Mouse (Mus musculus) forebrain, postnatal 0 days (tissue): ENCODE results near the gene Galk1. TPM values are rescaled to one million over a fixed set of nuclear protein-coding genes. Genes with fewer than 3 reads are reported as not detected.
A peak's percentile ranks its signal among the peaks of the same experiment; 100 is the strongest.

ENCODE experiments used
- ATAC-seq: fragments of 200-750 bp; cut with Nextera tagmentation; 2 replicates; pipeline ENCODE4 v1.8.0; 2017; ENCODE audit warnings: mild to moderate bottlenecking, moderate library complexity
- DNase-seq: peaks from one replicate; pipeline ENCODE4 v3.0.0-alpha.2; 2015
- H3K27ac ChIP-seq: fragments of 300-500 bp; sonication (generic); 2 replicates; pipeline ENCODE4 v1.5.1; 2014; ENCODE audit warnings: low read depth, mild to moderate bottlenecking, antibody characterized with exemption, low read length, moderate library complexity, mixed read lengths
- H3K27me3 ChIP-seq: fragments of 300-500 bp; sonication (generic); 2 replicates; pipeline ENCODE4 v1.6.1; 2014; ENCODE audit warnings: mild to moderate bottlenecking, low read length, mixed read lengths; ENCODE audit not compliant: insufficient read depth
- H3K36me3 ChIP-seq: fragments of 300-500 bp; sonication (generic); 2 replicates; pipeline ENCODE4 v1.6.1; 2014; ENCODE audit warnings: mild to moderate bottlenecking, moderate library complexity; ENCODE audit not compliant: insufficient read depth
- H3K4me1 ChIP-seq: fragments of 300-500 bp; sonication (generic); 2 replicates; pipeline ENCODE4 v1.6.1; 2014; ENCODE audit warnings: antibody characterized with exemption; ENCODE audit not compliant: insufficient read depth
- H3K4me2 ChIP-seq: fragments of 300-500 bp; sonication (generic); 2 replicates; pipeline ENCODE4 v1.6.1; 2014; ENCODE audit warnings: low read depth, mild to moderate bottlenecking, moderate library complexity
- H3K4me3 ChIP-seq: fragments of 300-500 bp; sonication (generic); 2 replicates; pipeline ENCODE4 v1.5.1; 2014; ENCODE audit warnings: low read depth, low read length, mixed read lengths
- H3K9ac ChIP-seq: fragments of 300-500 bp; sonication (generic); 2 replicates; pipeline ENCODE4 v1.6.1; 2014; ENCODE audit warnings: mild to moderate bottlenecking
- H3K9me3 ChIP-seq: fragments of 300-500 bp; sonication (generic); 2 replicates; pipeline ENCODE4 v1.6.1; 2016; ENCODE audit warnings: low read length
- CTCF ChIP-seq: sonication (generic); IDR thresholded peaks from 2 replicates; pipeline ENCODE4 v1.5.1; 2016; ENCODE audit warnings: antibody characterized with exemption, control low read depth, low read depth
- WGBS: fragments of 180-500 bp; shearing (Covaris S2); extraction: QIAGEN DNeasy Blood & Tissue Kit; methylation state at CpG from one replicate; pipeline ENCODE4 v1.1.7; 2014; 5-methylcytosine and 5-hydroxymethylcytosine counted together
- polyA plus RNA-seq: library from polyadenylated mRNA; unstranded; fragments of >200 nt; fragmentation: Nextera tagmentation; extraction: Ambion mirVana; gene quantifications from 2 replicates; pipeline ENCODE4 v1.2.1, GENCODE M21; 2015
- total RNA-seq: library from RNA; depleted of rRNA; stranded (reverse); fragments of >200 nt; gene quantifications from 2 replicates; pipeline ENCODE4 v1.2.3, GENCODE M21; 2014

The Galk1 gene
- total and polyA plus RNA-seq, 2 experiments from 2014 or later: 42.6 to 61.1 TPM

GRCm38 (mm10) chr11:116004186-116004823, 8.2 kb downstream of the Galk1 start:
- Histone ChIP-seq H3K27ac (0 out of 2 replicates have a peak overlapping the region, but pooled peaks have one; percentile 21), H3K4me2 (peak overlapping the region; percentile 74), H3K36me3 (no peaks in the 10 kb centered on the region; the same call in 1 of the 2 replicates), H3K27me3 (no peaks in the 10 kb centered on the region), H3K4me3 (peak overlapping the region; percentile 38), H3K4me1 (no peaks in the 10 kb centered on the region), H3K9me3 (no peaks in the 10 kb centered on the region), H3K9ac (peak overlapping the region; percentile 54)
- DNase-seq (no peak), ATAC-seq (no peak; the same call in 1 of the 2 replicates)
- 30% methylated on average over 8 of the region's 8 CpGs for whole genome bisulfite sequencing
- TF ChIP-seq CTCF: no peak

- H3K27me3 ChIP-seq: no peaks in the 10 kb centered on the region
- H3K27ac ChIP-seq: no peak overlapping the region
- H3K9me3 ChIP-seq: no peaks in the 10 kb centered on the region
- no peak overlapping the region for H3K4me2 ChIP-seq
- 0 out of 2 replicates have a peak, but pooled peaks have one; percentile 7 for TF ChIP-seq CTCF
- 81% methylated on average over 3 of the region's 3 CpGs for WGBS
- H3K36me3 ChIP-seq: no peaks in the 10 kb centered on the region; the same call in 1 of the 2 replicates
- DNase-seq (no peak), ATAC-seq (no peak)
- no peak overlapping the region for H3K9ac ChIP-seq
- H3K4me3 ChIP-seq: no peak overlapping the region
- H3K4me1 ChIP-seq: no peaks in the 10 kb centered on the region
These were observed 9.6 kb downstream of the Galk1 start for GRCm38 (mm10) chr11:116002894-116003293.

DNA sequence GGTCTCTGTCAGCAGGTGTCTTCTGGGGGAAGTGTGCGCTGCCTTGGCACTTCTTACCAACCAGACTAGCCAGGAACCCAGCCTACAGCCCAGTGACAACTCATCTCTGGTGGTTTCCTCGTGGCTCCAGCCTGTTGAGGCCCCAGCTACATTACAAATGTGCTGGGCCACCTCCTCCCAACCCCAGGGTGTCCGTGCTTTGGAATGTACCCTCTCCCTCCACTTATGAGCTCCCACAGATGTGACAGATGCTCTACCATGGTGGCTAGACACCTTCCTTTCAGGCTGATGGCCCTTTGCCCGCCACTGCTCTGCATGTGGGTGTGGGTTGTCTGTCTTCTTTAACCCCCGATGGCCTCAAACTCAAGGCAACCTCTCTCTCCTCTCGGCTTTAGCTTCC, 10.8 kb downstream of the Galk1 start:
- Histone ChIP-seq H3K4me2 (no peak overlapping the region), H3K27ac (no peak overlapping the region), H3K27me3 (no peaks in the 10 kb centered on the region), H3K36me3 (no peaks in the 10 kb centered on the region), H3K4me3 (no peak overlapping the region), H3K9me3 (no peaks in the 10 kb centered on the region), H3K4me1 (no peaks in the 10 kb centered on the region), H3K9ac (no peak overlapping the region)
- no peak for TF ChIP-seq CTCF
- DNase-seq (no peak), ATAC-seq (no peak)
- WGBS: 70% methylated on average over 6 of the region's 6 CpGs

DNA sequence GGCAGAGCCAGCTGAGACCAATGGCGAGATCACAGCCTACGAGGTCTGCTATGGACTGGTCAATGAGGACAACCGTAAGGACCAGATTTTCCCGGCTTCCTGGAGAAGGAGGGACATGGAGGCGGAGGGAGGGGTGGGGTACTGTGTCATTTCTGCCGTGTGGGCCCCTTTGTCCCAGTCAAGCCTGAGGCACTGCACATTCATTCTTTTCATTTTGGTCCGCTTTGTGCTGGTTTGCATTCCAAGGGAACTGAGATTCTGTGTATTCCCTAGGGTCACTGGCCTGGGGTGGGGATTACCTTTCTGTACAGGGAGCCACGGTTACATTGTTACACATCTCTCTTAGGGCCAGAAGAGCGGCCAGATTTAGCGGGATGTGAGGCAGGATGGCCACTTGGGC, 11.9 kb downstream of the Galk1 start:
- 19% methylated on average over 10 of the region's 10 CpGs for WGBS

DNA sequence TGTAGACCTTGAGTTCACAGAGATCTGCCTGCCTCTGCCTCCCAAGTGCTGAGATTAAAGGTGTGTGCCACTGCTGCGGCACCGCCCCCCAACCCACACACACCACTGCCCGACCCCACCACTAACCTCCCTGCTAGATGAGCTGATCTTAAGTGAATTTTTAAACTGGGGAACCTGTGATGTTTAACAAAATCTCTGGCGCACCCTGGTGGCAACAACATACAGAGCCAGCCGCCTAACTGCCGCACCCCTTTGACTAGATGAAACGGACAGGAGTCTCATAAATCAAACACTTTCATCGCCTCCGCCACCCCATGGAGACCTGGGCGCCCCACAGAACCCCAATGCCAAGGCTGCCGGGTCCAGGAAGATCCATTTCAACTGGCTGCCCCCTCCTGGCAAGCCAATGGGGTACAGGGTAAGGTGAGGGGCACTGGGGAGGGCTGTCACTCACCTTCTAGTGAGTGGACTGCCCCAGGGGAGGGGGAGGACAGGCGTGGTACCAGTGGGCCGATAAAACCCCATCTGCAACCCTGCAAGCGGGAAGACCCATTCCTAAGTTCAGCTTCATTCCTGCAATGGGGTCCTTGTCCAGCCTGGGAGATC, 12.9 kb downstream of the Galk1 start:
- Histone ChIP-seq H3K27ac (no peak overlapping the region), H3K27me3 (no peaks in the 10 kb centered on the region), H3K4me1 (no peaks in the 10 kb centered on the region), H3K9me3 (no peaks in the 10 kb centered on the region), H3K9ac (no peak overlapping the region), H3K4me3 (no peak overlapping the region), H3K4me2 (no peak overlapping the region), H3K36me3 (no peaks in the 10 kb centered on the region)
- ATAC-seq (peak; percentile 53), DNase-seq (peak; percentile 84)
- peak; percentile 75 for TF ChIP-seq CTCF
- WGBS: 20% methylated on average over 14 of the region's 14 CpGs

More for the DNA sequence above, 11.9 kb downstream of the Galk1 start:
- DNase-seq: no peak
- ATAC-seq: no peak
- no peaks in the 10 kb centered on the region for H3K4me1 ChIP-seq
- H3K36me3 ChIP-seq: no peaks in the 10 kb centered on the region
- H3K4me3 ChIP-seq: no peak overlapping the region
- no peaks in the 10 kb centered on the region for H3K27me3 ChIP-seq
- no peak overlapping the region for H3K9ac ChIP-seq
- no peak overlapping the region for H3K4me2 ChIP-seq
- TF ChIP-seq CTCF: no peak
- no peaks in the 10 kb centered on the region for H3K9me3 ChIP-seq
- no peak overlapping the region for H3K27ac ChIP-seq

DNA sequence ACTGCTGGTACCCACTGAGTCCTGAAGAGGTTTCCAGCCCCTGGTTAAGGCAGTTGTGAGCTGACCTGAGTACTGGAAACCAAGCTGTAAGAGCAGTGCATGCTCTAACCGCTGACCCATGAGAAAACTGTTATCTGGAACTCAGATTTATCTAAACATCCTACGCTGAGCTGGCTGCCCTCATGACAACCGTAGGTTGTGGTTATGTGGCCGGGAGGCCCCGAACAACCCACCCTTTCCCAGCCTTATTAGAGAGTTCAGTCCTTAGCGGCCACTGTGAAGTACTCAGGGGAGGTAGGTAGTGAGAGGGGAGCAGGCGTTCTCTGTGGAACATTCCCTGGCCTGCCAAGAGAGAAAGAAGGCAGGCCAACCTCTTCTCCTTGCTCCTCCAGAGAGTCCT, 13.5 kb downstream of the Galk1 start:
- Histone ChIP-seq H3K36me3 (no peaks in the 10 kb centered on the region), H3K4me1 (no peaks in the 10 kb centered on the region), H3K4me3 (no peak overlapping the region), H3K27me3 (no peaks in the 10 kb centered on the region), H3K9ac (no peak overlapping the region), H3K4me2 (no peak overlapping the region), H3K27ac (no peak overlapping the region), H3K9me3 (no peaks in the 10 kb centered on the region)
- DNase-seq: no peak
- no peak for ATAC-seq
- WGBS: 86% methylated on average over 7 of the region's 7 CpGs
- no peak for TF ChIP-seq CTCF

GRCm38 (mm10) chr11:115997662-115998061, 14.9 kb downstream of the Galk1 start:
- ATAC-seq (no peak), DNase-seq (no peak)
- Histone ChIP-seq H3K27ac (no peak overlapping the region), H3K4me3 (no peak overlapping the region), H3K9me3 (no peaks in the 10 kb centered on the region), H3K27me3 (no peaks in the 10 kb centered on the region), H3K4me1 (no peaks in the 10 kb centered on the region), H3K9ac (no peak overlapping the region), H3K4me2 (no peak overlapping the region), H3K36me3 (no peaks in the 10 kb centered on the region)
- 62% methylated on average over 5 of the region's 5 CpGs for WGBS
- no peak for TF ChIP-seq CTCF
